Mouse (Mus musculus) lung, postnatal 36 days (tissue): ENCODE data around the gene Slc11a1.

ENCODE experiments used
- DNase-seq: peaks from one replicate; pipeline ENCODE4 v3.0.0; 2022; ENCODE audit warnings: mixed read lengths

Slc11a1 gene

GRCm38 (mm10) chr1:74412711-74413110, 37.7 kb downstream of the Slc11a1 start:
- DNase-seq = no peak

- peak; percentile 14 for DNase-seq
These were observed 40.1 kb downstream of the Slc11a1 start for GRCm38 (mm10) chr1:74415143-74415542.

GRCm38 (mm10) chr1:74418747-74419439, 43.9 kb downstream of the Slc11a1 start:
- peak; percentile 35 for DNase-seq

GRCm38 (mm10) chr1:74419440-74419794, 44.4 kb downstream of the Slc11a1 start:
- DNase-seq = peak; percentile 38

- no peak for DNase-seq
These were observed 48.2 kb downstream of the Slc11a1 start for GRCm38 (mm10) chr1:74423147-74423546.

- no peak for DNase-seq
These were observed 50.9 kb downstream of the Slc11a1 start for GRCm38 (mm10) chr1:74425845-74426244.

- DNase-seq = no peak
These were observed 58.2 kb downstream of the Slc11a1 start for GRCm38 (mm10) chr1:74433220-74433619.

- peak; percentile 38 for DNase-seq
These were observed 59.6 kb downstream of the Slc11a1 start for GRCm38 (mm10) chr1:74434596-74434995.

- DNase-seq = peak; percentile 69
These were observed 60.6 kb downstream of the Slc11a1 start for GRCm38 (mm10) chr1:74435563-74435962.
